Mouse (Mus musculus) adrenal gland, postnatal 10 days (tissue): ENCODE results near the gene Mfsd4a. TPM values are rescaled to one million over a fixed set of nuclear protein-coding genes. Genes with fewer than 3 reads are reported as not detected.

Experiments used
- DNase-seq: peaks from one replicate; pipeline ENCODE4 v3.0.0; 2021; ENCODE audit warnings: mixed read lengths
- total RNA-seq, 2 experiments: library from RNA; stranded (reverse); gene quantifications; 2 replicates each; pipeline ENCODE4 v1.2.3; 2021

Mfsd4a gene
- total RNA-seq, 2 experiments from 2014 or later = 4.1 to 5.4 TPM

DNA sequence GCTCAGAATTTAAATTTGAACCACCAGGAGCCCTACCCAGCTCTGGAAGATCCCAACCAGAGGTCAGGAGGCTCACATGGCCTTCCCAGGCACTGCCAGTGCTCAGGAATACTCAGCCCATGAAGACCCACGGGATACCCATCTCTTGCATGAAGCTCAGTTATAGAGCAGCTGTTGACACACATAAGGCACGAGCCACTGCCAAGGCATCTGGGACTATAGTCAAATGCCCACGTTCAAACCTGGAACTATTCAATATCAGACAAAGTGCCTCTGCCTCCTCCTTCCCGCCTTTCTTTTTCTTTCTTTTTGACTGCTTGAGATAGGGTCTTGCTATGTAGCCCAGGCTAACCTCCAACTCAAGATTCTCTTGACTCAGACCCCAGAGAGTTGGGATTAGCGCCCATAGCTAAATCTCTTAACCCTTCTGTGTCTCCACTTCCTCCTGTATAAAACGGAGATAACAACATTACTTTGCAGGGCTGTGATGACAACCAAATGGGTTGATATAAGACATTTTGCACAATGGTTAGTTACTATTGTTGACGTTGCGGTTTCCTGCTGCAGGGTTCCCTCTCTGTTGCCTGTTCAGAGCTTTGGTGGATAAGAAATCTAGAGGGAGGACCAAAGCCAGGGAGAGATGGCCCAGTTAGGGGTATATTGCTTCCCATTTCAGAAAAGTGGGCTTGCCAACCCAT, 2.2 kb downstream of the Mfsd4a start:
- DNase-seq = no peak

DNA sequence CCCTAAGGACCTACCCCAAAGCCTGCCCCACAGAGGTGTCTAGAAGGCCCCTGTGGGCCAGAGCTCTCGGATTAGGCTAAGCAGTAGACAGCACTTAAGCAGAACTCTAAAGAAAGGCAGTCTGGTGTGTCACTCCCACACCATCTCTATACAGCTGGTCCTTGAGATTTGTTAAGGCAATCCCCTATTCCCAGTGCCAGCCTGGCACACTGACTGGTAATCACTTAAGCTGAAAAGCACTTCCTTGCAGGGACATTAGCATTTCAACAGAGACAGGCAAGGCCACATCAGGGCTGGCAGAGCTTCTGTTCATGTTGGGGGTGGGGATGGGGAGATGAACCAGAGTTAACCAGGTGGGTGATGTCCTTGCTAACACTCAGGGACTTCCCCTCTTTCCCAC, 2.9 kb downstream of the Mfsd4a start:
- DNase-seq = no peak

DNA sequence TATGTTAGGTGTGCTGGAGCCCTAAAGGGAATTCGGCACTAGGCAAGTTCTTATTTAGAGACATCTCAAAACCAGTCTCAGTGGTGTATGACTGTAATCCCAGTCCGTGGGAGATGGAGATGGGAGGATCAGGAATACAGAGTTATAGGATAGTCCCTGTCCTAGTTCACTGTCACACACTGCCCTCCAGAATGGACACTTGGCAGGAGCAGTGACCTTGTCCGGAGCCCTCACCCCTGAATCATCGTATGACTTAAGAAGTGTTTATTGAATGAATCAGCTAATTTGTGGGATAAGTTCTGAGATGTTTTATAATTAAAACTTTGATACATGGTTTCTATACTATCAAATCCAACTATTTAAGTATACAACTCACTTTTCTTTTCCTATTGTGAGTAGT, 4.8 kb downstream of the Mfsd4a start:
- peak; percentile 31 for DNase-seq

DNA sequence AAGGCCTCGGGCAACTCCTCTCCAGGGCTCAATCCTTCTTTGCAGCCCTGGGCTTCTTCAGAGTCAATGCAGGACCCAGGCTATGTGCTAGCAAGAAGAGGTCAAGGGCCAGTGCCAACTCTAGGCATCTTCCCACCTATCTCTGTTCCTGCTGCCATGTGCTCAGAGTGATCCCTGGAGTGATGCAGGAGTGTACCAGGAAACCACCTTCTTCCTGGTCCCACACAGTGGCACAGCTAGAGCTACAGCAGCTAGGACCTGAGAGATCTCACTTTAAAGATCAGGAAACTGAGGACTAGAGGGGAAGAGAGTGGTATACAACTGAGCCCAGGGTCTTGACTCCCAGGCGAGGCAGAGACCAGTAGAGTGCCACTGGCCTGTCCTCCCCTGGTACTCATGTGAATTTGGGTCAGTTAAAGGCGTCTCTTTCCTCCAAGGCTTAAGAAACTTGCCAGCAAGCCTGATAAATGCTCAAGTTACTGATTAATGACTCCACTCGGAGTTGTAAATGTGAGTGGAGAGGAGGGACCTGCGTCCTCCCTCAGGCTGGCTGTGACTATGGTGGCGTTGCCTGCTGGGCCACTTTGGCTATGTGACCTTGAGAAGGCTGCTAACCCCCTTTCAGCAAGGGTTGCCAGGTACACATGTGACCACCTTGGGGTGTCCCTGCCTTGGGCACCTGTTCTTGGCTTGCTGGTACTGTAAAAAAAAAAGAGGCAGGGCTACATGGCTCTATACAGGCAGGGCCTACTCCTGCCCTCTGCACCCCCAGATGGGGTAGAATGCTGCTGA, 5.9 kb downstream of the Mfsd4a start:
- DNase-seq = no peak

DNA sequence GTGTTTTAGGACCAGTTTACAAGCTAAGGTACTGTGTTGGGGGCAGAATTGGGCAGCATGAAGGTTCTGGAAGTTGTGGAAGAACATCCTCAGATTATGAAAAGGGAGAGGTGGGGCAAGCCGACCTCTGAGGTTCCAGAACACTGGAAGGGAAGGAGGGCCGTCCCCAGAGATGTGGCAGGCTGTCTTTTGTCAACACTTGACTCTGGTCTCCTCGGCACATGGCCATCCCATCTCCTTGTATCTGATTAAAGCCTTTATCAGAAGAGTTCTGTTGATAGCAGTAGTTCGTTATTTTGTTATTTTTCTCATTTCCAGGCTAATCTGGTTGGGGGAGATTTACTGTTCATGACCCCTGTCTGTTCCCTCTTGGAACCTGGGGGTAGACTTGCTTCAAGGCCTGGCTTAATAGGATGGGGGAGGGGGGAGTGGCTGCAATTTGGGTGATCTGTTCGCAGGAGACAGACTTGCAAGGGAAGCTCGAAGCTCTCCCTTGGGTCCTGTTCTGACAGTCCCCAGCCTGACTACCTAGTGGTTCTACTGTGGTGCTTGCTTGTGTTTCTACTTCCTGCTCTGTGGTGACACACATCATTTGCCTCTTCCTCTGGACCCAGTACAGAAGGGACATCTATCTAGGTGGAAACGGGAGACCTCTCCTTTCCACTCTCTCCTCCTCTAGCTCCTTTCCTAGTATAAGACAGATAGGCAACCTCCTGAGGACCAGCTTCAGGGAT, 7.7 kb downstream of the Mfsd4a start:
- DNase-seq = no peak

DNA sequence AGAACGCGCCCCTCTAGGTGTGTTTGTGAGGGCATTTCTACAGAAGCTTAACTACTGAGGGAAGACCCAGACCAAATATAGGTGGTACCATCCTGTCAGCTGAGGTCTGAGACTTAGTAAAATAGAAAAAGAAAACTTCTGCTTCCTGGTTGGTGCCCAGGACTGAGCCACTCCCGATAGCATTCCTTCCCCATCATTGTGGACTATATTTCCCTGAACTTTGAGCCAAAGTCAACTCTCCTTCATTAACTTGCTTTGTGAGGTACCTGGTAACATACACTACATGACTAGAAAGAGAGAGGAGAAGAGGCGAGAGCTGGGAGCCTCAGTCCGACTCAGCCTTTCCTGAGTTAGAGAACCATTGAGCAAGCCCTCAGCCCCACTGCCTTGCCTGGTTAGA, 9.3 kb downstream of the Mfsd4a start:
- DNase-seq = no peak

DNA sequence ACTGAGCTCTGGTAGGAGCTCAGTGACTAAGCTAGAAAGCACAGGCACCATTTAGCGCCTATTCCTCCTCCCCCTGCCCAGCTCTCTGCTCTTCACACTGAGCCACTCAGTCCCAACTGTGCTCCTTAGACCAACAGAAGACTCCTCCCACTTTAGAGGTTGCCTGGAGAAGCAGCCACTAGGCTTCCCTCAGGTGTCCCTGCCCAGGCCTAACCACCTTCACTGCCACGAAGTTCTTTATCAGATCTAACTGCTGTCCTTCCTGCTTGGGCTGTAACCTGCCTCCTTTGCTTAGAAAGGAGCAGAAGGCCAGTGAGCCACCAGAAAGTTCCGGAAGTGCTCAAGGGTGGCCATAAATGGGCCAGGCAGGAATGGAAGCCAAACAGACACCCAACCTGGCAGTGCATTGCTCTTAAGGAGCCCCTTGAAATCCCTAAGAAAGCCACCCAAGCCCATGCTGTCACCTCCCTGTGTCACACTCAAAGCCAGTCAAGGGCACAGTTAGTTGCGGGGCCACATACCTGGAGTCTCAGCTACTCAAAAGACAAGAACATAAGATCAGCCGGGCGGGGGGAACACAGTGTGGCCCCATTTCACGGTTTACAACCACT, 12.7 kb downstream of the Mfsd4a start:
- no peak for DNase-seq

DNA sequence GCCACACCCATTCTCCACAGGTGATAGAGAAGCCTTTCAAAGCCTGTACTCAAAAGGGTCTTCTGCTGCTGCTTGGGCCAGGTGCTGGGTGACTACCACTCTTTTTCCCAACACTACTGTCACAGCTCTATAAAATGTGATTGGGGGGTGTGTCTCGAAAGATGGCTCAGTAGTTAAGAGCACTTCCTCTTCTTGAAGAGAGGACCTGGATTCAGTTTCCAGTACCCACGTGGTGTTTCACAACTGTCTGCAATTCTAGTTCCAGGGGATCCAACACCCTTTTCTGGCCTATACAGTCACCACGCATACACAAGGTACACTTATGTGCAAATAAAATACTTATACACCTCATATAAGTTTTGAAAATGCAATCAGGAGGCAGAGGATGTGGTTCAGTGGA, 13.5 kb downstream of the Mfsd4a start:
- DNase-seq = no peak

DNA sequence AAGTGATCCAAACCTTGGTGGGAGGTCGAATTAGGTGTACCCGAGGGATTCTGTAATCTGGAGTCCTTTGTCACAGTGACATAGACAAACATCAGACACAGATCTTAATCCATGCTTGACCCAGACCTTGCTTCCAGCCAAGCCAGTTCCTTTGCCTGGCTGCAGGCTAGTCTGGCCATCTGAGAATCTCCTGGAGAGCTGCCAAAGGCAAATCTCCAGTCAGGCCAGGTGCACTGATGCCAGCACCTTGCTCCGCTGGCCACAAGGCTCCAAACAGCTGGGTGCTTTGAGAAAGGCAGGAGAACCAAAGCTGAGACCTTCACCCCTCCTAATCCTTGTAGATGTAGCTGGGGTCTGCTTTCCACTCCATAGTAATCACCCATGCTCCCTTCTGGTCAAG, 16.1 kb downstream of the Mfsd4a start:
- DNase-seq = no peak

DNA sequence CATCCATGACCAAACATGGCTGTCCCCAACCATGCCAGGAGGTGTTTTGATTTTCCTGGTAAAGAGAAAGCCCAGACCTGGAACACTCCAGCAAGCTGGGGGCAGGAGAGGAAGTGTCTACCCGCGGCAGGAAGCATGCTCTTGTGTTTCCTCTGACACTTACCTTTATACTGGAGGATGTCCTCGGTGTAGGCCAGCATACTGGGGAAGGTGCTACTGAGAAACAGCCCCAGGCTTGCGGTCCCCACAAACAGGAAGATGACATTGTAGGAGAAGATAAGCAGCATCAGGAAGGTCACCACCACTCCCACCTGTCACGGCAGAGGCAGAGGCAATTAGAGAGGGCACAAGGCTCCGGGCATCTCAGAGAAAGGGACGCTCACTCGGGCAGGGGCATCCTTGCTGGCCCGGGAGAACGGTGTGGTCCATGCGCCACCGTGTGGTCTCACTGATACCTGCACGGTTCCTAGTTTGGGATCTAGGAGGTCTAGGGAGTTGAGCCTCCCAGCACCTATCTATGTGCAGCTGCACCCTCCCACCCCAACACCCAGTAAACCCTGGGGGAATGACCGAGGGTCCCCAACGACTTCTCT, 21.6 kb downstream of the Mfsd4a start:
- DNase-seq = peak; percentile 82

DNA sequence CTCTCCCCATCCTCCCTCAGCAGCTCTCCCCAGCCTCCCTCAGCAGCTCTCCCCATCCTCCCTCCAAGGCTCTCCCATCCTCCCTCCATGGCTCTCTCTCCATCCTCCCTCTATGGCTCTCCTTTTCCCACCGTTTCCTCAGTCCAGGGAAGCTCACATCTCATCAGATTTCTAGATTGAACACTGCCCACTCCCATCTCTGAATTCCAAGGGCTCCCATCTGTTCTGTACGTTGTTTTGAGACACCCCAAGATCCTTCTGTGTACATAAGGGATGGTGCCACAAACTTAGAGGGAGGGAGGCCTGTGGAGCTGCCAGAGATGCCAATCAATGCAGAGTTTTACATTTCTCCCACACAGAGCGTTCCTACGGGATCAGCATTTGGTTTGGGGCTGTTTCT, 24.1 kb downstream of the Mfsd4a start:
- DNase-seq = no peak

DNA sequence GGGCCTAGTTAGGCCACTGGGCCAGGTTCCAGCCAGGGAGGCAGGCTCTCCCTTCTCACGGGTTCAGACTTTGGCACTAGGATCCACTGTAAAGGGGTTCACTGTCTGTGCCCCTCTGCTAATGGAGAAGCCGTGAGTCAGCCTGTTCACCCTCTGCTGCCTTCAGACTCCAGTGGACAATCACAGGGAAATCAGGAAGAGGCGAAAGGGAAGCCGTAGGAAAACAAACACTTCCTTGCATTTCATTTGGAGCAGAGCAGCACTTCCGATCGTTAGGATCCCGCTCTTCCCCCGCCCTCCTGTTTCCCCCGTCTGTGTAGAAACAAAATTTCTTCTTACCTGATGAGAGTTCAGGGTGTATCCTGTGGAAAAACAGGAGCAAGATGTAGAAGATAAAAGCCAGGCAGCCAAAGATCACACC, 27.7 kb downstream of the Mfsd4a start:
- peak; percentile 25 for DNase-seq

DNA sequence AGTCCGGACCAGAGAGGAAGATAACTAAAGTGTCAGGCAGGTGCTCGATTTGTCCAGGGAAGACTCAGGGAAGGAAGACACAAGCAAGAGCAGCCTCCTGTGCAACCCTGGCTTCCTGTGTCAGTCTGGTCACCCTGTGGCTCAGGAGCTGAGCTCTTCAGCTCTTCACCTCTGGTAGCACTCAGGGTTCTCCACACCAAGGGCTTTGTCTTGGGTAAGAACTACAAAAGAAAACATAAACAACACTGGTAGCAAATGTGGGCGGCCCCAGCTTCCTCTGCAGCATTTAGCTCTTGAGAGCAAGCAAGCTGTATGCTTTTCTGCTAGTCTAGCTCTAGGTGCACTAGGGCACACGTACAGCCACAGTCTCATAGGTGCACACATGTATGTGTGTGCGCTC, 29.1 kb downstream of the Mfsd4a start:
- DNase-seq = no peak

DNA sequence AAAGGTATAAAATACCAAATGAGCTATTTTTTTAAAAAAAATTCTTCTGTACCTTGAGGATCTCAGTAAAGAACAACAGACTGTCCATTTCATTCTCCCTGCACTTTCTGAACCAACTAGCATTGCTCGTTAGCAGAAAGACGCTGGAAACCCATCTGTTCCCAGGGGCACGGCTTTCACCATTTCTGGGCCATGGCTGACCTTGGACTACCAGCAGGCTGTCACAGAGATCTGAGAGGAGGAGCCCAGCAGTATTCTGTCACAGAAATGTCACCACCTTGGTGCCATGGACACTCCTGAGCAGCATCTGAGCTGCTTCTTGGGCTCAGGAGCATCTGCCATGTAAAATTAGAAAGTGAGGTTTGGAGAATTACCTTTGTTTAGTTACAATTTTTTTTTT, 30.1 kb downstream of the Mfsd4a start:
- DNase-seq = peak; percentile 55

DNA sequence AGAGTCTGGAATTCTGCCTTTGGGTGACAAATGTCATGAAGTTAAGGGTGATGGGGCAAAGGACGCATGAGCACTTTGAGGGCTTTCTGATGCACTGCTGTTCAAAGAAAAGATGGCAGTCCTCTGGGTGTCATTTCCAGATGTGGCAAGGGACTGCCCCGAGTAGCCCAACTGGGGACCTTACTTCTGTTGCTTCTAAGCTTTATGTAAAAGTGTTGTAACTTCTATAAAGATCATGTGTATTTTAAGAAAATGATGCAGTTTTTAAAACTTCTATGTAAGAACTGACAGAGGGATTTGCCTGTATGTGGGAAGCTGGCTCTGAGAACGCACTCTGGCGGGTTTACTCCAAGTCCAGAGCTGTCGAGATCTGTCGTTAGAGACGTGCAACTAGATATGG, 35.7 kb downstream of the Mfsd4a start:
- DNase-seq = no peak

DNA sequence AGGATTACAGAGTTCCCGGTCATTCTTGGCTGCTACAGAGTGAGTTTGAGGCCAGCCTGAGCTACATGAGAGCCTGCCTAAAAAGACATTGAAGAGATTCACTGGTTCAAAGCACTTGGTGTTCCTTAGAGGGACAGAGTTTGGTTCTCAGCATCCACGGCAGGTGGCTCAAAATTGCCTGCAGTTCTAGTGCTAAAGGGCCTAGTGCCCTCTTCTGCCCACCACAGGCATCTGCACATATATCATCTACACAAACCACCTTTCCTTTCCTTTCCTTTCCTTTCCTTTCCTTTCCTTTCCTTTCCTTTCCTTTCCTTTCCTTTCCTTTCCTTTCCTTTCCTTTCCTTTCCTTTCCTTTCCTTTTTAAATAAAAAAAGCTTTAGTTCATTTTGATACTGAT, 37.3 kb downstream of the Mfsd4a start:
- no peak for DNase-seq

DNA sequence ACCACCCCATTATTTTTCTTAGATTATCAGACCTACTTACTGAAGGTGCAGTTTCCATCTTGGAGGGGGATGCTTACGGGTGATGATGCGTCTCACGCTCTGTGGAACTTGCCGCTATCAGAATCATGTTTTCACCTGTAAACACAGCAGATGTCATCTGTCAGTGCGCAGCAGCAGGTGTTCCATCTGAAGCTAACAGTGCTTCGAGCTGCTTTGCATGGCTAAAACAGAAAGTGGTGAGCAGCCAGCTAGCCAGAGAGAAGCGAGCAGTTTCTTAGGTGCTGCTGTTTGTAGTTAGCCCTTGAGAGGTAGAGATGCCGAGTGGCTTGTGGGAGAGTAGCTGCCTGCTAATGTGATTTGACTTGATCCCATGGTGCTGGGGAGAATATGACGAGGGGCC, 39.4 kb downstream of the Mfsd4a start:
- DNase-seq = no peak

DNA sequence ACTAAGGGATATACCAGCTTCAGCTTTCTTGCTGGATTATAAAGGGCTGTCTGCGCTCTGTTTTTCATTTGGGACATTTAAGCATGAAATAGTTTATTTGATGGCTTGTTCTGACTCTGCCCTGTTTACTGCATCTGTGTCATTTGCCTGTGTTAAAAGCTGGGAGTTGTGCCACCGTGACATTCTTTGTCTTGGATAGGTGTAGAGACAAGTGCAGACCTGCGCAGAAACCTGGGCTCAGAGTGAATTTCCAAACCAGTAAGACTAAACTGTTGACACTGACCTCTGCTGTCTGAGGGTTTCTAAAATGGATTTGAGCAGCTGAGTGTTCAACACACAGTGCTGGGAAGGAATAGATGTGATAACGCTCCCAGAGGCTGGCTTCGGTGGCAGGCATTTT, 39.9 kb downstream of the Mfsd4a start:
- DNase-seq = no peak

DNA sequence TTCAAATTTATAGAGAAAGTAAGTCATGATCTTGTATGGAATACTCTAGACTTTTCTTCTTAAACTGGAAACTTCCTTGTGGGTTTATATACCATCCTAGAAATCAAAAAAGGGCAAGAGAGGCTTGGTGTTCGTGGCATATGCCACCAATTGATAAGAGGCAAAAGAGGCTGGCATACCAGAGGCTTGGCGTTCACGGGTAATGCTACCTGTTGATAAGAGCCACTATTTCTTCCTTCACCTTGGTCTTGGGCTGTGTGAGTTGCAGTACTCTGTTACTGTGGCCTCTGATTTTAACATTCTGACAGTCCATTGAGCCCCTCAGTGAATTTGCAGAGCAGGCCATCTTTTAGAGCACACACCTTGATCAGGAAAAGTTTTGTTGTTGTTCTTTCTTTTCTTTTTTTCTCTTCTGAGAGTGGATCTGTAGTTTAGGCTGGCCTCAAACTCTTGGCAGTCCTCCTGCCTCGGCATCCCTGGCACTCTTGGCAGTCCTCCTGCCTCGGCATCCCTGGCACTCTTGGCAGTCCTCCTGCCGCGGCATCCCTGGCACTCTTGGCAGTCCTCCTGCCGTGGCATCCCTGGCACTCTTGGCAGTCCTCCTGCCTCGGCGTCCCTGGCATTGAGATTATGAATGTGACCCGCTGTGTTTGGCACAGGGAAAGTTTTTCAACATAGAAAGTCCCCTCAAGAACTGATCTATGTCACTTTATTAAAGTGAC, 40.8 kb downstream of the Mfsd4a start:
- peak; percentile 17 for DNase-seq

DNA sequence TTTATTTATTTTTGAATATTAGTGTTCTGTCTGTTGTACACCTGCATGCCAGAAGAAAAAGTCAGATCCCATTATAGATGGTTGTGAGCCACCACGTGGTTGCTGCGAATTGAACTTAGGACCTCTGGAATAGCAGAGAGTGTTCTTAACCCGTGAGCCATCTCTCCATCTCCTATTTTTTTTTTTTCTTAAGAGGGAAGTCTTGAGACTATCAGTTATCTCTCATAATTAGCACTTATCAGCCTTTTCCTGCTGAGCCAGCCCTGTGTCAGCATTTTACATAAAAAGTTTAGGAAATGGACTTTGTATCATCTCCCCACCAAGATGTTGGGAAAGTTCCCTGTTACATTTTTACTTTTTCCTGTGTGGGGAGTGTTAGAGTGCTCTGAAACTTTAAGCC, 45.8 kb downstream of the Mfsd4a start:
- no peak for DNase-seq

DNA sequence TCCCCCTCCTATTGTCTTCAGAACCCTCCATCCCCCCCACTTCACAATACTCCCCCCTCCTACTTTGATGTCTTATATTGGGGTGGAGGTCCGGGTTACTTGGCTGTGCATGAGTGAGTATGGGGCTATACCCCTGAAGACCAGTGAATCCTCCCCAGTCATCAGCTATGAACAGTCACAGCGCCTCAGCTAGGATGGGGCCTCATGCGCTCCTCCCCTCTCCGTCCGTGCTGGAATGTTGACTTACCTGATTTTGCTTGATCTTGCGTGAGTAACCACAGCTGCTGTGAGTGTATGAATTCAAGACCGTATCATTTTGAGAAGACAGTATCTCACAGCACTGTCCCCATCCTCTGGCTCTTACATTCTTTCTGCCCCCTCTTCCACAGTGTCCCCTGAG, 48.0 kb downstream of the Mfsd4a start:
- no peak for DNase-seq

DNA sequence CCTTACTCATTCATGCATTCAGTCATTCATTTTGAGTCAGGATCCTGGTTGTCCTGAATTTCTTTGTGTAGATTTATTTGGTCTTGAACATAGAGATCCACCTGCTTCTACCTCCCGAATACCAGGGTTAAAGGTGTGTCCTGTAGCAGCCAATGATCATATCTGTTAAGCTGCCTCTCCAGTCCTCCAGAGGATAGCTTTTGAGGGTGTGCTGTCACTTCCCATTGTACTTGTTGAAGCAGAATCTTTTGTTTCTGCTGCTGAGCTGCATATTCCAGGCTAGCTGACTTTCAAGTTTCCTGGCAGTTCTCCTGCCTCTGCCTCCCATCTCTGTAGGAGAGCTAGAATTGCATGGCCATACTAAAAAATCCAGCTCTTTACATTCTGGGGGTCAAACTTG, 51.2 kb downstream of the Mfsd4a start:
- no peak for DNase-seq
